Mouse (Mus musculus): ENCODE measurements at regions not wholly inside any gene's neighbourhood (a gene's known extent, or its start where the extent isn't known, plus 50 kb on each side); places are given as distances from the start of the nearest gene placed in this dataset.
"Not testable (repeated sequence)": the region's sequence is repeated elsewhere in the genome, so short reads cannot be mapped to it uniquely, and the experiment has no call there.

GRCm38 (mm10) chr12:36991135-36991534 lies 117.2 kb upstream of the Meox2 start:
- no peaks in the 10 kb centered on the region; the same call in 1 of the 2 replicates for H3K4me1 ChIP-seq (ENCODE audit: control insufficient read depth, insufficient read depth, low read length)
- 47% methylated on average over 4 of the region's 4 CpGs for WGBS
- DNase-seq: no peak
- H3K4me3 ChIP-seq (replicated peaks; ENCODE audit: extremely low read depth, low read depth, low read length): no peak overlapping the region
- TF ChIP-seq CTCF (IDR thresholded peaks at IDR 0.05; ENCODE audit: insufficient read depth, low read length) (no peak), POLR2A (IDR thresholded peaks at IDR 0.05; ENCODE audit: borderline replicate concordance, extremely low read depth, low read depth, low read length) (no peak)

GRCm38 (mm10) chr12:36991970-36992369 lies 116.4 kb upstream of the Meox2 start:
- no peak for DNase-seq
- Histone ChIP-seq H3K4me1 (ENCODE audit: control insufficient read depth, insufficient read depth, low read length) (no peaks in the 10 kb centered on the region; the same call in 1 of the 2 replicates), H3K4me3 (replicated peaks; ENCODE audit: extremely low read depth, low read depth, low read length) (no peak overlapping the region)
- TF ChIP-seq POLR2A (IDR thresholded peaks at IDR 0.05; ENCODE audit: borderline replicate concordance, extremely low read depth, low read depth, low read length): no peak
- no peak for TF ChIP-seq CTCF (IDR thresholded peaks at IDR 0.05; ENCODE audit: insufficient read depth, low read length)
- 72% methylated on average over 4 of the region's 4 CpGs for WGBS

- TF ChIP-seq POLR2A (IDR thresholded peaks at IDR 0.05; ENCODE audit: borderline replicate concordance, extremely low read depth, low read depth, low read length): no peak
- TF ChIP-seq CTCF (IDR thresholded peaks at IDR 0.05; ENCODE audit: insufficient read depth, low read length): no peak
- no peak overlapping the region for H3K4me3 ChIP-seq (replicated peaks; ENCODE audit: extremely low read depth, low read depth, low read length)
- no peaks in the 10 kb centered on the region for H3K4me1 ChIP-seq (ENCODE audit: control insufficient read depth, insufficient read depth, low read length)
- 57% methylated on average over 3 of the region's 3 CpGs for WGBS
- DNase-seq: no peak
These were observed 106.9 kb upstream of the Meox2 start for GRCm38 (mm10) chr12:37001401-37001800.

- no peak for TF ChIP-seq CTCF (IDR thresholded peaks at IDR 0.05; ENCODE audit: insufficient read depth, low read length)
- no peak for TF ChIP-seq POLR2A (IDR thresholded peaks at IDR 0.05; ENCODE audit: borderline replicate concordance, extremely low read depth, low read depth, low read length)
- no peak for DNase-seq
- H3K4me3 ChIP-seq (replicated peaks; ENCODE audit: extremely low read depth, low read depth, low read length): no peak overlapping the region
- H3K4me1 ChIP-seq (ENCODE audit: control insufficient read depth, insufficient read depth, low read length): no peaks in the 10 kb centered on the region
- WGBS: 70% methylated on average over 1 of the region's 1 CpGs
These were observed 103.1 kb upstream of the Meox2 start for GRCm38 (mm10) chr12:37005262-37005661.

- H3K4me1 ChIP-seq (ENCODE audit: control insufficient read depth, insufficient read depth, low read length): no peaks in the 10 kb centered on the region
- 95% methylated on average over 1 of the region's 1 CpGs for WGBS
- H3K4me3 ChIP-seq (replicated peaks; ENCODE audit: extremely low read depth, low read depth, low read length): no peak overlapping the region
- no peak for DNase-seq
- TF ChIP-seq POLR2A (IDR thresholded peaks at IDR 0.05; ENCODE audit: borderline replicate concordance, extremely low read depth, low read depth, low read length): no peak
These were observed 98.0 kb upstream of the Meox2 start for GRCm38 (mm10) chr12:37010306-37010705.

GRCm38 (mm10) chr12:37014401-37014800 lies 93.9 kb upstream of the Meox2 start:
- TF ChIP-seq POLR2A (IDR thresholded peaks at IDR 0.05; ENCODE audit: borderline replicate concordance, extremely low read depth, low read depth, low read length) (no peak), CTCF (IDR thresholded peaks at IDR 0.05; ENCODE audit: insufficient read depth, low read length) (no peak)
- 80% methylated on average over 4 of the region's 4 CpGs for WGBS
- no peaks in the 10 kb centered on the region for H3K4me1 ChIP-seq (ENCODE audit: control insufficient read depth, insufficient read depth, low read length)
- DNase-seq: no peak
- H3K4me3 ChIP-seq (replicated peaks; ENCODE audit: extremely low read depth, low read depth, low read length): no peak overlapping the region

- whole genome bisulfite sequencing: 93% methylated on average over 7 of the region's 7 CpGs
- DNase-seq; H3K4me3 ChIP-seq (replicated peaks; ENCODE audit: extremely low read depth, low read depth, low read length): not testable (repeated sequence)
These were observed 93.4 kb upstream of the Meox2 start for GRCm38 (mm10) chr12:37014945-37015344.

GRCm38 (mm10) chr12:37015474-37016248 lies 92.7 kb upstream of the Meox2 start:
- Histone ChIP-seq H3K4me1 (ENCODE audit: control insufficient read depth, insufficient read depth, low read length) (no peaks in the 10 kb centered on the region), H3K4me3 (replicated peaks; ENCODE audit: extremely low read depth, low read depth, low read length) (no peak overlapping the region)
- 40% methylated on average over 4 of the region's 4 CpGs for WGBS
- TF ChIP-seq CTCF (IDR thresholded peaks at IDR 0.05; ENCODE audit: insufficient read depth, low read length) (no peak), POLR2A (IDR thresholded peaks at IDR 0.05; ENCODE audit: borderline replicate concordance, extremely low read depth, low read depth, low read length) (no peak)
- no peak for DNase-seq

More at GRCm38 (mm10) chr12:37014945-37015344, 93.4 kb upstream of the Meox2 start:
- not testable (repeated sequence) for H3K4me1 ChIP-seq (ENCODE audit: control insufficient read depth, insufficient read depth, low read length)

- H3K4me3 ChIP-seq (replicated peaks; ENCODE audit: extremely low read depth, low read depth, low read length): no peak overlapping the region
- WGBS: 69% methylated on average over 3 of the region's 3 CpGs
These were observed 61.1 kb upstream of the Meox2 start for GRCm38 (mm10) chr12:37047191-37047590.

GRCm38 (mm10) chr12:37050596-37050995 lies 57.7 kb upstream of the Meox2 start:
- DNase-seq: no peak
- WGBS: 21% methylated on average over 1 of the region's 1 CpGs

More at GRCm38 (mm10) chr12:37047191-37047590, 61.1 kb upstream of the Meox2 start:
- H3K4me1 ChIP-seq (ENCODE audit: control insufficient read depth, insufficient read depth, low read length): no peaks in the 10 kb centered on the region
- no peak for DNase-seq
- TF ChIP-seq POLR2A (IDR thresholded peaks at IDR 0.05; ENCODE audit: borderline replicate concordance, extremely low read depth, low read depth, low read length) (no peak), CTCF (IDR thresholded peaks at IDR 0.05; ENCODE audit: insufficient read depth, low read length) (no peak)

More at GRCm38 (mm10) chr12:37050596-37050995, 57.7 kb upstream of the Meox2 start:
- Histone ChIP-seq H3K4me3 (replicated peaks; ENCODE audit: extremely low read depth, low read depth, low read length) (no peak overlapping the region), H3K4me1 (ENCODE audit: control insufficient read depth, insufficient read depth, low read length) (no peaks in the 10 kb centered on the region)
- no peak for TF ChIP-seq CTCF (IDR thresholded peaks at IDR 0.05; ENCODE audit: insufficient read depth, low read length)
- TF ChIP-seq POLR2A (IDR thresholded peaks at IDR 0.05; ENCODE audit: borderline replicate concordance, extremely low read depth, low read depth, low read length): no peak

All from lung, adult 2 months (tissue).